Mouse (Mus musculus) heart, postnatal 0 days (tissue): ENCODE results near the gene Tspan18.

Experiments
- CTCF ChIP-seq: IDR thresholded peaks from 2 replicates; pipeline ENCODE4 v1.5.1; 2016; ENCODE audit warnings: antibody characterized with exemption, control low read depth, low read depth
- EP300 ChIP-seq: IDR thresholded peaks from 2 replicates; pipeline ENCODE4 v1.6.1; 2016; ENCODE audit warnings: antibody characterized with exemption, low read depth

GRCm38 (mm10) chr2:93333817-93334731 lies at the start of gene Tspan18:
- TF ChIP-seq CTCF (no peak), EP300 (no peak; the same call in 1 of the 2 replicates)
